Mouse (Mus musculus) CH12.LX (cell line): Measurements from ENCODE around the gene Tmem189. TPM values are rescaled to one million over a fixed set of nuclear protein-coding genes. Genes with fewer than 3 reads are reported as not detected.

ENCODE experiments used
- DNase-seq: peaks from one replicate; pipeline ENCODE4 v3.0.0-alpha.2; 2013; ENCODE audit errors: extremely low read depth
- H3K27ac ChIP-seq: 2 replicates; pipeline ENCODE4 v1.5.1; 2012; ENCODE audit warnings: low read depth, mild to moderate bottlenecking, control low read depth, moderate library complexity; ENCODE audit not compliant: insufficient read depth
- H3K27me3 ChIP-seq: replicated peaks from 2 replicates; pipeline ENCODE3; 2012; ENCODE audit warnings: inconsistent platforms
- H3K36me3 ChIP-seq, 2 experiments: replicated peaks in 1 of 2; 2 replicates each; pipeline versions ENCODE3 to v1.6.1; 2012; ENCODE audit warnings: inconsistent platforms in 1 of 2, low read length in 1 of 2, mild to moderate bottlenecking in 1 of 2, mixed read lengths in 1 of 2, moderate library complexity in 1 of 2; ENCODE audit not compliant: control insufficient read depth in 1 of 2, insufficient read depth in 1 of 2
- H3K4me1 ChIP-seq, 2 experiments: 2 replicates each; pipeline ENCODE4 v1.6.1; 2012; ENCODE audit warnings: inconsistent platforms in 1 of 2, moderate library complexity in 1 of 2; ENCODE audit not compliant: insufficient read depth in 2 of 2, control insufficient read depth in 1 of 2
- H3K4me2 ChIP-seq: 2 replicates; pipeline ENCODE4 v1.6.1; 2012; ENCODE audit warnings: low read depth, mild to moderate bottlenecking, control low read depth; ENCODE audit not compliant: poor library complexity, insufficient read depth, severe bottlenecking
- H3K4me3 ChIP-seq, 3 experiments: fragments of 150-350 bp in 1 of 3; sonication (generic) in 1 of 3; replicated peaks in 1 of 3; 2 replicates each; pipeline versions ENCODE3 to v1.5.1; 2011 to 2012; ENCODE audit warnings: low read depth in 2 of 3, low read length in 2 of 3, mild to moderate bottlenecking in 2 of 3, moderate library complexity in 2 of 3, control low read depth in 1 of 3, improper control_type of control experiment in 1 of 3, inconsistent platforms in 1 of 3, mixed read lengths in 1 of 3; ENCODE audit not compliant: poor library complexity in 1 of 3
- H3K79me2 ChIP-seq: replicated peaks from 2 replicates; pipeline ENCODE4 v1.6.1; 2012; ENCODE audit warnings: mild to moderate bottlenecking, moderate library complexity; ENCODE audit not compliant: control insufficient read depth, poor library complexity, insufficient read depth, severe bottlenecking; ENCODE audit errors: extremely low read depth
- H3K9ac ChIP-seq: 2 replicates; pipeline ENCODE4 v1.6.1; 2012; ENCODE audit warnings: low read depth, mild to moderate bottlenecking, control low read depth, moderate library complexity; ENCODE audit not compliant: insufficient read depth
- H3K9me3 ChIP-seq: replicated peaks from 2 replicates; pipeline ENCODE3; 2012; ENCODE audit warnings: low read length, inconsistent platforms, mixed read lengths
- BHLHE40 ChIP-seq: IDR thresholded peaks from 2 replicates; pipeline ENCODE4 v1.6.1; 2011; ENCODE audit warnings: mild to moderate bottlenecking, low read depth, low read length, improper control_type of control experiment
- CHD1 ChIP-seq: IDR thresholded peaks from 2 replicates; pipeline ENCODE4 v1.6.1; 2012; ENCODE audit warnings: low read depth, low read length, improper control_type of control experiment, inconsistent platforms
- CHD2 ChIP-seq: IDR thresholded peaks from 2 replicates; pipeline ENCODE4 v1.6.1; 2011; ENCODE audit warnings: low read length, improper control_type of control experiment
- E2F4 ChIP-seq: IDR thresholded peaks from 2 replicates; pipeline ENCODE4 v1.6.1; 2011; ENCODE audit warnings: low read depth, low read length, improper control_type of control experiment; ENCODE audit not compliant: insufficient replicate concordance
- ELF1 ChIP-seq: IDR thresholded peaks from 2 replicates; pipeline ENCODE4 v1.6.1; 2014; ENCODE audit warnings: low read depth, mild to moderate bottlenecking, inconsistent platforms, low read length, improper control_type of control experiment
- EP300 ChIP-seq: IDR thresholded peaks from 2 replicates; pipeline ENCODE4 v1.6.1; 2011; ENCODE audit warnings: low read length, improper control_type of control experiment
- HCFC1 ChIP-seq: IDR thresholded peaks from 2 replicates; pipeline ENCODE4 v1.6.1; 2012; ENCODE audit warnings: low read depth, mild to moderate bottlenecking, inconsistent platforms, low read length, improper control_type of control experiment
- IRF4 ChIP-seq: IDR thresholded peaks from 2 replicates; pipeline ENCODE4 v1.6.1; 2014; ENCODE audit warnings: low read depth, mild to moderate bottlenecking, inconsistent platforms, low read length, improper control_type of control experiment
- JUND ChIP-seq: conservative IDR thresholded peaks from 2 replicates; pipeline ENCODE4 v1.6.1; 2011; ENCODE audit warnings: low read depth, low read length, improper control_type of control experiment
- KAT2A ChIP-seq: IDR thresholded peaks from 2 replicates; pipeline ENCODE4 v1.6.1; 2012; ENCODE audit warnings: low read length, improper control_type of control experiment, inconsistent platforms; ENCODE audit not compliant: insufficient replicate concordance
- MAFK ChIP-seq: IDR thresholded peaks from 2 replicates; pipeline ENCODE4 v1.6.1; 2011; ENCODE audit warnings: low read length, improper control_type of control experiment; ENCODE audit not compliant: insufficient replicate concordance
- MEF2A ChIP-seq: IDR thresholded peaks from 2 replicates; pipeline ENCODE4 v1.6.1; 2014; ENCODE audit warnings: low read depth, mild to moderate bottlenecking, inconsistent platforms, low read length, improper control_type of control experiment, borderline replicate concordance
- MYC ChIP-seq: IDR thresholded peaks from 2 replicates; pipeline ENCODE4 v1.6.1; 2011; ENCODE audit warnings: low read depth, mild to moderate bottlenecking, improper control_type of control experiment, low read length
- NELFE ChIP-seq: IDR thresholded peaks from 2 replicates; pipeline ENCODE4 v1.6.1; 2011; ENCODE audit warnings: low read depth, low read length, improper control_type of control experiment
- NRF1 ChIP-seq: IDR thresholded peaks from 2 replicates; pipeline ENCODE4 v1.6.1; 2014; ENCODE audit warnings: low read depth, mild to moderate bottlenecking, inconsistent platforms, low read length, improper control_type of control experiment, moderate library complexity
- POLR2AphosphoS2 ChIP-seq: IDR thresholded peaks from 2 replicates; pipeline ENCODE4 v1.6.1; 2011; ENCODE audit warnings: low read depth, low read length, improper control_type of control experiment
- RAD21 ChIP-seq: IDR thresholded peaks from 2 replicates; pipeline ENCODE4 v1.6.1; 2011; ENCODE audit warnings: low read depth, mild to moderate bottlenecking, low read length, improper control_type of control experiment, moderate library complexity
- RCOR1 ChIP-seq: conservative IDR thresholded peaks from 2 replicates; pipeline ENCODE4 v1.6.1; 2012; ENCODE audit warnings: low read depth, mild to moderate bottlenecking, inconsistent platforms, low read length, improper control_type of control experiment
- SMC3 ChIP-seq: IDR thresholded peaks from 2 replicates; pipeline ENCODE4 v1.6.1; 2011; ENCODE audit warnings: low read depth, low read length, improper control_type of control experiment
- TCF12 ChIP-seq: IDR thresholded peaks from 2 replicates; pipeline ENCODE4 v1.6.1; 2014; ENCODE audit warnings: low read depth, mild to moderate bottlenecking, inconsistent platforms, low read length, improper control_type of control experiment
- UBTF ChIP-seq: IDR thresholded peaks from 2 replicates; pipeline ENCODE4 v1.6.1; 2012; ENCODE audit warnings: low read depth, mild to moderate bottlenecking, inconsistent platforms, low read length, improper control_type of control experiment, moderate library complexity
- USF2 ChIP-seq: conservative IDR thresholded peaks from 2 replicates; pipeline ENCODE4 v1.6.1; 2011; ENCODE audit warnings: low read depth, low read length, improper control_type of control experiment
- ZC3H11A ChIP-seq: IDR thresholded peaks from 2 replicates; pipeline ENCODE4 v1.6.1; 2012; ENCODE audit warnings: low read depth, mild to moderate bottlenecking, inconsistent platforms, low read length, improper control_type of control experiment
- ZNF384 ChIP-seq: IDR thresholded peaks from 2 replicates; pipeline ENCODE4 v1.6.1; 2012; ENCODE audit warnings: low read depth, low read length, improper control_type of control experiment, inconsistent platforms
- dilution Hi-C: fragments of 300-500 bp; cut with MboI; formaldehyde crosslinking; loops from 2 replicates; pipeline ENCODE4 v1.14.3; 2020; ENCODE audit warnings: low sequenced_read_pairs; ENCODE audit not compliant: extremely low pct_unique_long_range_greater_than_20kb, extremely low pct_ligation_motif_present
- in situ Hi-C: fragments of 300-500 bp; cut with MboI; formaldehyde crosslinking; loops from 3 replicates; pipeline ENCODE4 v1.14.3; 2019; ENCODE audit warnings: low sequenced_read_pairs, low pct_ligation_motif_present, low pct_unique_long_range_greater_than_20kb, mixed read lengths
- polyA plus RNA-seq: library from polyadenylated mRNA; unstranded; fragments of >175 nt; gene quantifications from 2 replicates; pipeline ENCODE4 v1.2.1, GENCODE M21; 2012; ENCODE audit warnings: low read depth; ENCODE audit not compliant: insufficient read length
- total RNA-seq, 2 experiments: library from RNA; depleted of rRNA; stranded (reverse); fragments of 300-350 nt in 1 of 2; fragments of >200 nt in 1 of 2; gene quantifications; 2 replicates each; pipeline ENCODE4 v1.2.3; 2012 to 2014

Gene Tmem189
- total and polyA plus RNA-seq, 3 experiments = 27.9 to 30.9 (median 29.5) TPM

DNA sequence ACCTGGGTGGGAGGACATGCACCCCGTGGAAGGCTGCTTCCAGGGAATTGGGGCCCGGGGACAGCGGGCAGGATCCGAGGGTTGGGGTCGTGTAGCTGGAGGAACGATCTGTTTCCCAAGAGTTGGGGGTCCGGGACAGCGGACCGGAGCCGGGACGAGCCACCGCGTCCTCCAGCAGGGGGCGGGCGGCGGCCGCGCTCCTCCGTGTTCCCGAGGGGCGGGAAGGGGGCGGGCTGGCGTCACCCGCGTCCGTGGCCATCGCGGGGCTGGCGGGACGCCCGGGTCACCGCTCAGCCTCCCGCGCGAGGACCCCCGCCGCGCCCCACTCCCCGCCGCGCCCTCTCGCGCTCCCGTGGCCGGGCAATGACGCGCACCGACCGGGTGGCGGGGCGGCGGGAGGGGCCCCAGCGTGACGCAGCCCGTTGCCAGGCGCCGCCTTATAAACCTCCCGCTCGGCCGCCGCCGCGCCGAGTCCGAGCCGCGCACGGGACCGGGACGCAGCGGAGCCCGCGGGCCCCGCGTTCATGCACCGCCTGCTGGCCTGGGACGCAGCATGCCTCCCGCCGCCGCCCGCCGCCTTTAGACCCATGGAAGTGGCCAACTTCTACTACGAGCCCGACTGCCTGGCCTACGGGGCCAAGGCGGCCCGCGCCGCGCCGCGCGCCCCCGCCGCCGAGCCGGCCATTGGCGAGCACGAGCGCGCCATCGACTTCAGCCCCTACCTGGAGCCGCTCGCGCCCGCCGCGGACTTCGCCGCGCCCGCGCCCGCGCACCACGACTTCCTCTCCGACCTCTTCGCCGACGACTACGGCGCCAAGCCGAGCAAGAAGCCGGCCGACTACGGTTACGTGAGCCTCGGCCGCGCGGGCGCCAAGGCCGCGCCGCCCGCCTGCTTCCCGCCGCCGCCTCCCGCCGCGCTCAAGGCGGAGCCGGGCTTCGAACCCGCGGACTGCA, 847 bp downstream of the Tmem189 start, which contains the start of gene Cebpb (continued):
- TF ChIP-seq RCOR1 (no peak), NRF1 (peak; percentile 47), IRF4 (peak; percentile 29; the same call in 1 of the 2 replicates), MYC (no peak), MEF2A (no peak), ZC3H11A (no peak), POLR2AphosphoS2 (no peak), CHD2 (peak; percentile 13; the same call in 1 of the 2 replicates), BHLHE40 (peak; percentile 82), E2F4 (no peak), EP300 (no peak)
- TF ChIP-seq, all 38 proteins: peak for 15

DNA sequence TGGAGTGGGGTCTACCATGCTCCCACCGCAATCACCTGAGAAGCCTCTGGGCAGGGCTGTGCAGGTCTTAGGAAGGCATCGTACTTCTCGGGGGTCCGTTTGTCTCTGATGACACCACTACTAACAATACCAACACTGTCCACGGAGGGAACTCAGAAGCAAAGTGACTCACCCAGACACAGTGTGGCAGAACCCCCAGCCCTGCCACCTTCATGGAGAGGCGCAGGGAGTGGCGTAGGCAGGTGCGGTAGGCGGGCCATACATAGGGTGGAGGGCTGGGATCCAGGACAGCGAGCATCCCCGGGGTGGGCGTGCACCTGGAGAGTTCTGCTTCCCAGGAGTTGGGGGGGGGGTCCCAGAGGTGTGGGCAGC, 1.5 kb downstream of the Tmem189 start:
- Histone ChIP-seq H3K4me3 (peak overlapping the region in 1 of 3 experiments; percentile 88), H3K36me3 (no peaks in the 10 kb centered on the region), H3K27me3 (peaks cover 82% of the 10 kb centered on the region), H3K9ac (0 out of 2 replicates have a peak overlapping the region, but pooled peaks have one; percentile 72), H3K4me1 (peaks cover 0 to 19% of the 10 kb centered on the region in 2 experiments; a peak in 3 of 4 replicates), H3K79me2 (no peaks in the 10 kb centered on the region; the same call in 1 of the 2 replicates), H3K9me3 (peaks cover 8% of the 10 kb centered on the region), H3K4me2 (peak overlapping the region; percentile 47; the same call in 1 of the 2 replicates), H3K27ac (no peak overlapping the region)
- in situ Hi-C loops (loop anchor here (5.0 kb wide), 1 partner anchor 209 kb away; no protein-coding TSS in a partner anchor), dilution Hi-C loops (loop anchor here (25.0 kb wide), 1 partner anchor 199 kb away; no protein-coding TSS in a partner anchor)
- no peak for TF ChIP-seq KAT2A
- TF ChIP-seq SMC3 = no peak
- no peak for TF ChIP-seq ZNF384
- no peak for TF ChIP-seq USF2
- TF ChIP-seq CHD1 = no peak
- no peak for TF ChIP-seq MYC
- TF ChIP-seq POLR2AphosphoS2 = no peak
- TF ChIP-seq NRF1 = no peak
- no peak for TF ChIP-seq RAD21
- TF ChIP-seq E2F4 = no peak
- TF ChIP-seq NELFE = no peak
- TF ChIP-seq MEF2A = no peak
- no peak for TF ChIP-seq BHLHE40
- TF ChIP-seq TCF12 = no peak
- no peak for TF ChIP-seq ELF1
- TF ChIP-seq HCFC1 = no peak
- no peak for TF ChIP-seq MAFK
- TF ChIP-seq JUND = no peak
- TF ChIP-seq UBTF = no peak
- DNase-seq = no peak
